ENCODE assay signal across 7 mouse cellular contexts in genomic region chr17:27857649-27858475, GRCm38 (mm10). TPM values are rescaled to one million over a fixed set of nuclear protein-coding genes. Genes with fewer than 3 reads are reported as not detected.
DNase-seq lines count a peak whose midpoint lies in the region; ATAC-seq and TF ChIP-seq lines count a peak whose summit lies in the region.

No protein-coding gene starts in this region.

- in situ Hi-C loops in CH12.LX (cut with MboI; ENCODE audit: low pct_ligation_motif_present, low pct_unique_long_range_greater_than_20kb, low sequenced_read_pairs) = no loop called here

- TF ChIP-seq EP300 in CH12.LX (IDR thresholded peaks at IDR 0.05; ENCODE audit: low read length) = no peak
- TF ChIP-seq EP300 in heart, postnatal 0 days (IDR thresholded peaks at IDR 0.05; ENCODE audit: low read depth) = no peak

- TF ChIP-seq POLR2A in CH12.LX (IDR thresholded peaks at IDR 0.05; ENCODE audit: low read depth, low read length) = no peak

- peaks cover 8 to 34% of the 10 kb centered on the region in 2 experiments for H3K36me3 ChIP-seq in CH12.LX (replicated peaks in 1 of 2; ENCODE audit: control insufficient read depth in 1 of 2, insufficient read depth in 1 of 2, low read length in 1 of 2)
- peaks cover 8% of the 10 kb centered on the region; the same call in 1 of the 2 replicates for H3K36me3 ChIP-seq in heart, postnatal 0 days (replicated peaks; ENCODE audit: control insufficient read depth, insufficient read depth, low read length)

- no peaks in the 10 kb centered on the region for H3K27me3 ChIP-seq in CH12.LX (replicated peaks)
- no peaks in the 10 kb centered on the region for H3K27me3 ChIP-seq in heart, postnatal 0 days (ENCODE audit: control insufficient read depth, insufficient read depth, low read length)

- 0 out of 2 replicates have a peak, but pooled peaks cover 12% of the 10 kb centered on the region for H3K79me2 ChIP-seq in CH12.LX (replicated peaks; ENCODE audit: control insufficient read depth, extremely low read depth, insufficient read depth, poor library complexity, severe bottlenecking)

- no peak for ATAC-seq in heart, postnatal 0 days (ENCODE audit: insufficient read depth, low read depth)
- peak; percentile 33 for ATAC-seq in megakaryocyte, adult 5-6 weeks (ENCODE audit: poor library complexity, severe bottlenecking)

- no peak for TF ChIP-seq RAD21 in CH12.LX (IDR thresholded peaks at IDR 0.05; ENCODE audit: low read depth, low read length)

- H3K4me3 ChIP-seq in CH12.LX (replicated peaks in 1 of 3; ENCODE audit: low read depth in 2 of 3, low read length in 2 of 3, poor library complexity in 1 of 3) = peak overlapping the region; percentile 81 to 99 (median 90)
- peak overlapping the region; percentile 94 for H3K4me3 ChIP-seq in heart, postnatal 0 days (ENCODE audit: low read depth, low read length)

- H3K9me3 ChIP-seq in CH12.LX (replicated peaks; ENCODE audit: low read length) = no peaks in the 10 kb centered on the region
- H3K9me3 ChIP-seq in heart, postnatal 0 days (replicated peaks; ENCODE audit: control insufficient read depth, low read length) = no peaks in the 10 kb centered on the region

- TF ChIP-seq CTCF in CH12.LX (conservative IDR thresholded peaks at IDR 0.05 in 1 of 2, IDR thresholded peaks at IDR 0.05 in 1 of 2; ENCODE audit: low read depth in 2 of 2, low read length in 2 of 2) = no peak
- TF ChIP-seq CTCF in heart, postnatal 0 days (IDR thresholded peaks at IDR 0.05; ENCODE audit: low read depth) = no peak

- no peak overlapping the region for H3K27ac ChIP-seq in CH12.LX (ENCODE audit: insufficient read depth, low read depth)
- H3K27ac ChIP-seq in heart, postnatal 0 days (ENCODE audit: low read depth) = no peak overlapping the region

- DNase-seq in CH12.LX (ENCODE audit: extremely low read depth) (peak; percentile 9), MEL-GATA-1-ER (ENCODE audit: extremely low read depth, low read depth) (peak; percentile 58)
- no peak for DNase-seq in heart, postnatal 0 days (ENCODE audit: low spot score)
- DNase-seq in right cerebral cortex, postnatal 25 days = no peak
- DNase-seq in cerebellum, adult 9-10 months = no peak
- DNase-seq in left cerebral cortex, adult 8-10 months (ENCODE audit: low spot score in 2 of 2) = no peak

- dilution Hi-C loops in CH12.LX (cut with MboI; ENCODE audit: extremely low pct_ligation_motif_present, extremely low pct_unique_long_range_greater_than_20kb, low sequenced_read_pairs) = no loop called here

- WGBS in heart, postnatal 0 days = 39% methylated on average over 11 of the region's 11 CpGs

- peaks cover 5 to 26% of the 10 kb centered on the region in 2 experiments for H3K4me1 ChIP-seq in CH12.LX (ENCODE audit: control insufficient read depth in 1 of 2, insufficient read depth in 2 of 2)
- H3K4me1 ChIP-seq in heart, postnatal 0 days (ENCODE audit: control insufficient read depth, insufficient read depth) = peaks cover 10% of the 10 kb centered on the region

- peak overlapping the region; percentile 82 for H3K9ac ChIP-seq in CH12.LX (ENCODE audit: insufficient read depth, low read depth)
- peak overlapping the region; percentile 85 for H3K9ac ChIP-seq in heart, postnatal 0 days (replicated peaks; ENCODE audit: low read depth, low read length)

- H3K4me2 ChIP-seq in CH12.LX (ENCODE audit: insufficient read depth, low read depth, poor library complexity, severe bottlenecking) = peak overlapping the region; percentile 57
- H3K4me2 ChIP-seq in heart, postnatal 0 days (ENCODE audit: low read depth, low read length) = peak overlapping the region; percentile 96

TF ChIP-seq in CH12.LX, 34 proteins besides CTCF, POLR2A, EP300 and RAD21:
- TF ChIP-seq CHD1 (IDR thresholded peaks at IDR 0.05; ENCODE audit: low read depth, low read length) = no peak
- no peak for TF ChIP-seq E2F4 (IDR thresholded peaks at IDR 0.05; ENCODE audit: insufficient replicate concordance, low read depth, low read length)
- TF ChIP-seq SMC3 (IDR thresholded peaks at IDR 0.05; ENCODE audit: low read depth, low read length) = no peak
- TF ChIP-seq UBTF (IDR thresholded peaks at IDR 0.05; ENCODE audit: low read depth, low read length) = no peak
- no peak for TF ChIP-seq MAZ (IDR thresholded peaks at IDR 0.05; ENCODE audit: low read depth, low read length)
- no peak for TF ChIP-seq ZNF384 (IDR thresholded peaks at IDR 0.05; ENCODE audit: low read depth, low read length)
- TF ChIP-seq CHD2 (IDR thresholded peaks at IDR 0.05; ENCODE audit: low read length) = no peak
- TF ChIP-seq MAX (IDR thresholded peaks at IDR 0.05; ENCODE audit: low read length) = no peak
- TF ChIP-seq NRF1 (IDR thresholded peaks at IDR 0.05; ENCODE audit: low read depth, low read length) = no peak
- TF ChIP-seq JUND (conservative IDR thresholded peaks at IDR 0.05; ENCODE audit: low read depth, low read length) = no peak
- no peak for TF ChIP-seq USF1 (IDR thresholded peaks at IDR 0.05; ENCODE audit: low read depth, low read length)

RNA-seq across cellular contexts. Expression of gene Uhrf1bp1, which starts 1.6 kb away (rescaled TPM):
- 9.8 and 13.1 TPM in 2 replicates for total RNA-seq in CH12.LX (2012; rRNA removed)
- 5.7 and 6.0 TPM in 2 replicates for total RNA-seq in CH12.LX (2014; rRNA removed)
- polyA plus RNA-seq in CH12.LX (2012; ENCODE audit: insufficient read length, low read depth) = 12.2 and 13.6 TPM in 2 replicates
- total RNA-seq in heart, postnatal 0 days (2014; rRNA removed; ENCODE audit: low replicate concordance) = 5.3 and 12.3 TPM in 2 replicates
- polyA plus RNA-seq in heart, postnatal 0 days (2015; fragmentation: Nextera tagmentation; extraction: Ambion mirVana) = 1.4 and 1.9 TPM in 2 replicates
- 2.6 and 3.5 TPM in 2 replicates for total RNA-seq in megakaryocyte, adult 5-6 weeks (2015)
- 3.0 and 3.1 TPM in 2 replicates for total RNA-seq in megakaryocyte, adult 5-6 weeks (2017)
- 10 to 100 TPM; 18.9 to 23.6 (median 21.8) TPM for total RNA-seq in left cerebral cortex, adult 8-10 months (2022)

RNA-seq across cellular contexts. Expression of gene Snrpc, which starts 19.9 kb away (rescaled TPM):
- total RNA-seq in CH12.LX (2012; rRNA removed) = 154 and 173 TPM in 2 replicates
- total RNA-seq in CH12.LX (2014; rRNA removed) = 165 and 171 TPM in 2 replicates
- polyA plus RNA-seq in CH12.LX (2012; ENCODE audit: insufficient read length, low read depth) = 184 and 194 TPM in 2 replicates
- total RNA-seq in heart, postnatal 0 days (2014; rRNA removed; ENCODE audit: low replicate concordance) = 113 and 125 TPM in 2 replicates
- polyA plus RNA-seq in heart, postnatal 0 days (2015; fragmentation: Nextera tagmentation; extraction: Ambion mirVana) = 182 and 185 TPM in 2 replicates
- 109 and 136 TPM in 2 replicates for total RNA-seq in megakaryocyte, adult 5-6 weeks (2015)
- total RNA-seq in megakaryocyte, adult 5-6 weeks (2017) = 97.1 and 98.6 TPM in 2 replicates
- total RNA-seq in left cerebral cortex, adult 8-10 months (2022) = 10 to 100 TPM; 41.8 to 48.9 (median 42.4) TPM

RNA-seq across cellular contexts. Expression of gene D17Wsu92e, which starts 37.4 kb away (rescaled TPM):
- total RNA-seq in CH12.LX (2012; rRNA removed) = 44.2 and 46.4 TPM in 2 replicates
- 33.1 and 34.9 TPM in 2 replicates for total RNA-seq in CH12.LX (2014; rRNA removed)
- polyA plus RNA-seq in CH12.LX (2012; ENCODE audit: insufficient read length, low read depth) = 70.8 and 73.5 TPM in 2 replicates
- 80.6 and 85.7 TPM in 2 replicates for total RNA-seq in heart, postnatal 0 days (2014; rRNA removed; ENCODE audit: low replicate concordance)
- 12.5 and 15.0 TPM in 2 replicates for polyA plus RNA-seq in heart, postnatal 0 days (2015; fragmentation: Nextera tagmentation; extraction: Ambion mirVana)
- 40.4 and 43.6 TPM in 2 replicates for total RNA-seq in megakaryocyte, adult 5-6 weeks (2015)
- total RNA-seq in megakaryocyte, adult 5-6 weeks (2017) = 60.4 and 72.7 TPM in 2 replicates
- total RNA-seq in left cerebral cortex, adult 8-10 months (2022) = 100 to 1,000 TPM; 203 to 227 (median 213) TPM

RNA-seq across cellular contexts. Expression of gene Anks1, which starts 51.2 kb away (rescaled TPM):
- 9.0 and 9.3 TPM in 2 replicates for total RNA-seq in CH12.LX (2012; rRNA removed)
- total RNA-seq in CH12.LX (2014; rRNA removed) = 5.1 and 5.8 TPM in 2 replicates
- 8.2 and 9.3 TPM in 2 replicates for polyA plus RNA-seq in CH12.LX (2012; ENCODE audit: insufficient read length, low read depth)
- 31.3 and 55.4 TPM in 2 replicates for total RNA-seq in heart, postnatal 0 days (2014; rRNA removed; ENCODE audit: low replicate concordance)
- 7.7 and 11.0 TPM in 2 replicates for polyA plus RNA-seq in heart, postnatal 0 days (2015; fragmentation: Nextera tagmentation; extraction: Ambion mirVana)
- 17.9 and 25.9 TPM in 2 replicates for total RNA-seq in megakaryocyte, adult 5-6 weeks (2015)
- 22.6 and 23.6 TPM in 2 replicates for total RNA-seq in megakaryocyte, adult 5-6 weeks (2017)
- 10 to 100 TPM; 36.3 to 39.2 (median 38.0) TPM for total RNA-seq in left cerebral cortex, adult 8-10 months (2022)

RNA-seq across cellular contexts. Expression of gene Taf11, which starts 51.8 kb away (rescaled TPM):
- 36.9 and 45.9 TPM in 2 replicates for total RNA-seq in CH12.LX (2012; rRNA removed)
- 41.1 and 44.0 TPM in 2 replicates for total RNA-seq in CH12.LX (2014; rRNA removed)
- polyA plus RNA-seq in CH12.LX (2012; ENCODE audit: insufficient read length, low read depth) = 70.9 and 74.7 TPM in 2 replicates
- total RNA-seq in heart, postnatal 0 days (2014; rRNA removed; ENCODE audit: low replicate concordance) = 9.2 and 12.1 TPM in 2 replicates
- polyA plus RNA-seq in heart, postnatal 0 days (2015; fragmentation: Nextera tagmentation; extraction: Ambion mirVana) = 39.8 and 39.9 TPM in 2 replicates
- 39.6 and 44.1 TPM in 2 replicates for total RNA-seq in megakaryocyte, adult 5-6 weeks (2015)
- total RNA-seq in megakaryocyte, adult 5-6 weeks (2017) = 18.2 and 23.3 TPM in 2 replicates
- 10 to 100 TPM; 40.6 to 47.8 (median 46.2) TPM for total RNA-seq in left cerebral cortex, adult 8-10 months (2022)

Comparison
In these comparisons a context has a peak if more than half of its experiments do, and no peak if none do; other contexts are left out.
1. DNase-seq: peak in CH12.LX (single experiment) and MEL-GATA-1-ER (single experiment); none in heart, postnatal 0 days (single experiment), right cerebral cortex, postnatal 25 days (single experiment), cerebellum, adult 9-10 months (single experiment) and left cerebral cortex, adult 8-10 months (0 of 2).